Mouse (Mus musculus) neural tube, embryonic 11.5 days (tissue): ENCODE results near the gene Gpt2. TPM values are rescaled to one million over a fixed set of nuclear protein-coding genes. Genes with fewer than 3 reads are reported as not detected.

ENCODE experiments used
- ATAC-seq: fragments of 200-750 bp; cut with Nextera tagmentation; 2 replicates; pipeline ENCODE4 v1.8.0; 2017; ENCODE audit warnings: moderate number of reproducible peaks, mild to moderate bottlenecking, moderate TSS enrichment, moderate library complexity; ENCODE audit not compliant: insufficient read depth, low FRiP score, low TSS enrichment
- DNase-seq: peaks from one replicate; pipeline ENCODE4 v3.0.0-alpha.2; 2015; ENCODE audit warnings: low spot score
- H3K27ac ChIP-seq: fragments of 300-500 bp; sonication (generic); 2 replicates; pipeline ENCODE4 v1.5.1; 2014; ENCODE audit warnings: low read depth, mild to moderate bottlenecking, low read length
- H3K27me3 ChIP-seq: fragments of 300-500 bp; sonication (generic); 2 replicates; pipeline ENCODE4 v1.6.1; 2014; ENCODE audit warnings: mild to moderate bottlenecking, low read length, mixed read lengths; ENCODE audit not compliant: control insufficient read depth, insufficient read depth
- H3K36me3 ChIP-seq: fragments of 300-500 bp; sonication (generic); 2 replicates; pipeline ENCODE4 v1.6.1; 2014; ENCODE audit warnings: mild to moderate bottlenecking, low read length, moderate library complexity, mixed read lengths; ENCODE audit not compliant: control insufficient read depth, insufficient read depth
- H3K4me1 ChIP-seq: fragments of 300-500 bp; sonication (generic); 2 replicates; pipeline ENCODE4 v1.6.1; 2014; ENCODE audit warnings: low read length, mixed read lengths; ENCODE audit not compliant: control insufficient read depth, insufficient read depth
- H3K4me2 ChIP-seq: fragments of 300-500 bp; sonication (generic); 2 replicates; pipeline ENCODE4 v1.6.1; 2014; ENCODE audit warnings: low read depth, mild to moderate bottlenecking, moderate library complexity
- H3K4me3 ChIP-seq: fragments of 300-500 bp; sonication (generic); 2 replicates; pipeline ENCODE4 v1.5.1; 2014; ENCODE audit warnings: low read depth, low read length
- H3K9ac ChIP-seq: fragments of 300-500 bp; sonication (generic); 2 replicates; pipeline ENCODE4 v1.6.1; 2014; ENCODE audit warnings: mild to moderate bottlenecking, low read length
- H3K9me3 ChIP-seq: fragments of 300-500 bp; sonication (generic); 2 replicates; pipeline ENCODE4 v1.6.1; 2016; ENCODE audit warnings: low read length; ENCODE audit not compliant: control insufficient read depth
- WGBS: fragments of 180-500 bp; shearing (Covaris S2); extraction: QIAGEN DNeasy Blood & Tissue Kit; methylation state at CpG from one replicate; pipeline ENCODE4 v1.1.7; 2014; 5-methylcytosine and 5-hydroxymethylcytosine counted together
- polyA plus RNA-seq: library from polyadenylated mRNA; unstranded; fragments of >200 nt; fragmentation: Nextera tagmentation; extraction: Ambion mirVana; gene quantifications from 2 replicates; pipeline ENCODE4 v1.2.1, GENCODE M21; 2014

Gene Gpt2
- polyA plus RNA-seq, 1 experiment from 2014 or later: 42.9 TPM

GRCm38 (mm10) chr8:85504704-85505103 is 12.3 kb downstream of the Gpt2 start:
- no peaks in the 10 kb centered on the region for H3K36me3 ChIP-seq
- H3K4me2 ChIP-seq: no peak overlapping the region
- no peaks in the 10 kb centered on the region for H3K9me3 ChIP-seq

GRCm38 (mm10) chr8:85506620-85507019 is 14.2 kb downstream of the Gpt2 start:
- H3K36me3 ChIP-seq: no peaks in the 10 kb centered on the region
- no peak overlapping the region for H3K9ac ChIP-seq
- 80% methylated on average over 4 of the region's 4 CpGs for WGBS
- DNase-seq: no peak
- no peak overlapping the region for H3K4me3 ChIP-seq
- H3K27ac ChIP-seq: no peak overlapping the region
- no peaks in the 10 kb centered on the region for H3K4me1 ChIP-seq
- no peaks in the 10 kb centered on the region for H3K9me3 ChIP-seq
- no peak for ATAC-seq
- no peak overlapping the region for H3K4me2 ChIP-seq
- no peaks in the 10 kb centered on the region for H3K27me3 ChIP-seq

More at GRCm38 (mm10) chr8:85504704-85505103, 12.3 kb downstream of the Gpt2 start:
- Histone ChIP-seq H3K4me1 (no peaks in the 10 kb centered on the region; the same call in 1 of the 2 replicates), H3K27ac (no peak overlapping the region), H3K9ac (no peak overlapping the region), H3K27me3 (no peaks in the 10 kb centered on the region), H3K4me3 (no peak overlapping the region)
- ATAC-seq (no peak), DNase-seq (no peak)
- WGBS: 90% methylated on average over 6 of the region's 6 CpGs

GRCm38 (mm10) chr8:85508661-85509060 is 16.3 kb downstream of the Gpt2 start:
- H3K36me3 ChIP-seq: no peaks in the 10 kb centered on the region; the same call in 1 of the 2 replicates
- H3K4me1 ChIP-seq: no peaks in the 10 kb centered on the region
- H3K27me3 ChIP-seq: no peaks in the 10 kb centered on the region
- WGBS: 86% methylated on average over 4 of the region's 4 CpGs
- no peaks in the 10 kb centered on the region for H3K9me3 ChIP-seq
- DNase-seq (no peak), ATAC-seq (no peak)
- no peak overlapping the region for H3K4me3 ChIP-seq
- H3K9ac ChIP-seq: no peak overlapping the region
- H3K4me2 ChIP-seq: no peak overlapping the region
- no peak overlapping the region for H3K27ac ChIP-seq

- Histone ChIP-seq H3K9ac (no peak overlapping the region), H3K4me2 (no peak overlapping the region), H3K27ac (no peak overlapping the region), H3K27me3 (no peaks in the 10 kb centered on the region), H3K36me3 (peaks cover 4% of the 10 kb centered on the region; the same call in 1 of the 2 replicates), H3K4me1 (no peaks in the 10 kb centered on the region), H3K4me3 (no peak overlapping the region), H3K9me3 (no peaks in the 10 kb centered on the region)
- ATAC-seq (no peak), DNase-seq (no peak)
- 92% methylated on average over 8 of the region's 8 CpGs for WGBS
These were observed 19.9 kb downstream of the Gpt2 start for GRCm38 (mm10) chr8:85512234-85512633.

- Histone ChIP-seq H3K27ac (no peak overlapping the region), H3K9me3 (no peaks in the 10 kb centered on the region), H3K4me3 (no peak overlapping the region), H3K4me1 (no peaks in the 10 kb centered on the region), H3K36me3 (peaks cover 6% of the 10 kb centered on the region; the same call in 1 of the 2 replicates), H3K9ac (no peak overlapping the region), H3K4me2 (no peak overlapping the region), H3K27me3 (no peaks in the 10 kb centered on the region)
- ATAC-seq: no peak
- WGBS: 90% methylated on average over 4 of the region's 4 CpGs
- no peak for DNase-seq
These were observed 20.9 kb downstream of the Gpt2 start for GRCm38 (mm10) chr8:85513283-85513682.

GRCm38 (mm10) chr8:85515391-85515790 is 23.0 kb downstream of the Gpt2 start:
- 65% methylated on average over 7 of the region's 7 CpGs for WGBS
- Histone ChIP-seq H3K4me3 (no peak overlapping the region), H3K9me3 (no peaks in the 10 kb centered on the region), H3K36me3 (peaks cover 6% of the 10 kb centered on the region), H3K9ac (no peak overlapping the region), H3K27ac (no peak overlapping the region), H3K4me1 (no peaks in the 10 kb centered on the region), H3K27me3 (no peaks in the 10 kb centered on the region), H3K4me2 (no peak overlapping the region)
- DNase-seq (no peak), ATAC-seq (no peak)

- Histone ChIP-seq H3K27ac (no peak overlapping the region), H3K27me3 (no peaks in the 10 kb centered on the region), H3K4me3 (no peak overlapping the region), H3K9ac (no peak overlapping the region), H3K4me1 (no peaks in the 10 kb centered on the region), H3K4me2 (no peak overlapping the region), H3K36me3 (peaks cover 6% of the 10 kb centered on the region), H3K9me3 (no peaks in the 10 kb centered on the region)
- 79% methylated on average over 4 of the region's 4 CpGs for WGBS
- ATAC-seq: no peak
- no peak for DNase-seq
These were observed 25.0 kb downstream of the Gpt2 start for GRCm38 (mm10) chr8:85517336-85517735.

- Histone ChIP-seq H3K4me2 (no peak overlapping the region), H3K27me3 (no peaks in the 10 kb centered on the region), H3K36me3 (peaks cover 10% of the 10 kb centered on the region), H3K9ac (no peak overlapping the region), H3K4me3 (no peak overlapping the region), H3K9me3 (no peaks in the 10 kb centered on the region), H3K27ac (no peak overlapping the region), H3K4me1 (no peaks in the 10 kb centered on the region)
- 92% methylated on average over 10 of the region's 10 CpGs for WGBS
- DNase-seq: no peak
- no peak for ATAC-seq
These were observed 25.6 kb downstream of the Gpt2 start for GRCm38 (mm10) chr8:85517956-85518355.

- Histone ChIP-seq H3K4me3 (no peak overlapping the region), H3K27me3 (no peaks in the 10 kb centered on the region), H3K9ac (no peak overlapping the region), H3K9me3 (no peaks in the 10 kb centered on the region), H3K27ac (no peak overlapping the region), H3K36me3 (peaks cover 8% of the 10 kb centered on the region), H3K4me1 (no peaks in the 10 kb centered on the region), H3K4me2 (no peak overlapping the region)
- 95% methylated on average over 4 of the region's 4 CpGs for WGBS
- no peak for DNase-seq
- ATAC-seq: no peak
These were observed 28.2 kb downstream of the Gpt2 start for GRCm38 (mm10) chr8:85520586-85520985.
